Mouse (Mus musculus): ENCODE measurements around the gene Aldh1a7. TPM values are rescaled to one million over a fixed set of nuclear protein-coding genes. Genes with fewer than 3 reads are reported as not detected.

Aldh1a7 gene
- total RNA-seq (2021), result 1 to 10 TPM; 1.6 to 2.5 TPM
- long read RNA-seq, experiment 1, partial matches to known transcripts, result 0 of 4 reads
- long read RNA-seq, experiment 1, other reads (novel, unspliced or antisense), result 2 of 4 reads
- long read RNA-seq, experiment 2, partial matches to known transcripts, result 0 of 1 reads
- long read RNA-seq, experiment 2, other reads (novel, unspliced or antisense), result 1 of 1 reads

GRCm38 (mm10) chr19:20727381-20727780 lies at the start of gene Aldh1a7:
Aldh1a7 (minus strand) TSS chr19:20727562.
- intact Hi-C loops (cut with DNase I), result loop anchor here (10.0 kb wide), 2 partner anchors 193 to 363 kb away; no protein-coding TSS in a partner anchor
- no peak for DNase-seq (ENCODE audit: low spot score in 2 of 2)

DNA sequence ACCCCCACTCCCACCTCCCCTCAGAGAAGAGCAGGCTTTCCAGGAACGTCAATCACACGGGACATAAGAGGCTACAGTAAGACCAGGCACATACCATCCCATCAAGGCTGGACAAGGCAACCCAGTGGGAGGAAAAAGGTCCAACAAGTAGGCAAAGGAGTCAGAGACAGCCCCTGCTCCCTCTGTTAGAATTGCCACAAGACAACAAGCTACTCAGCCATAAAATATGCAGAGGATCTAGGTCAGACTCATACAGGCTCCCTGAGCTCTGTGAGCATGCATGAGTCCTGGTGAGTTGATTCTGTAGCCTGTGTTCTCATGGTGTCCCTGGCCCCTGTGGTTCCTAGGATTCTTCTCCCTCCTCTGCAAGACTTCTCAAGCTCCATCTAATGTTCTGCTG lies 48.3 kb upstream of the Aldh1a7 start:
- intact Hi-C loops (cut with DNase I), result no loop called here
- DNase-seq (ENCODE audit: low spot score in 2 of 2), result no peak

GRCm38 (mm10) chr19:20773941-20774340 lies 46.6 kb upstream of the Aldh1a7 start:
- no peak for DNase-seq (ENCODE audit: low spot score in 2 of 2)

DNA sequence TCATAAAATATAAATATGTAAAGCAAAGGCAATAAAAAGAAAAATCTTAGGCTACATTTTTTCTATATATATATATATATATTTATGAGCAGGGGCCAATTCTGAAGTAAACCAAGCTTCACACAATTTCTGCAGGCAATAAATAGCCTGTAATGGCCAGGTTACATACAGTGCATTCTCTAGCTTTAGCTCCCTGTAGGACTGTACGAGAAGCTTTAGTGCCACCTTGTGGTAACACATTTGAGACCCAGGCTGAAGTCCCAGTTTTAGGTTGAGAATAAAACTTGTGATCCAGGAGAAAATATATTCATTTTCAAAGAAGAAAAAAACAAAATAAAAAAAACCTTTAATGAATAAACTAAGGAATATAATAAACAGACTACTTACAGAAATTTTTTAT lies 36.9 kb upstream of the Aldh1a7 start:
- intact Hi-C loops (cut with DNase I), result loop anchor here (10.0 kb wide), 2 partner anchors 319 to 399 kb away; no protein-coding TSS in a partner anchor
- peak; percentile 59 to 66 for DNase-seq (ENCODE audit: low spot score in 2 of 2)

More at GRCm38 (mm10) chr19:20773941-20774340, 46.6 kb upstream of the Aldh1a7 start:
- intact Hi-C loops (cut with DNase I), result no loop called here

- DNase-seq (ENCODE audit: low spot score in 2 of 2), result no peak
Measured at GRCm38 (mm10) chr19:20761675-20762426, 34.5 kb upstream of the Aldh1a7 start.

DNA sequence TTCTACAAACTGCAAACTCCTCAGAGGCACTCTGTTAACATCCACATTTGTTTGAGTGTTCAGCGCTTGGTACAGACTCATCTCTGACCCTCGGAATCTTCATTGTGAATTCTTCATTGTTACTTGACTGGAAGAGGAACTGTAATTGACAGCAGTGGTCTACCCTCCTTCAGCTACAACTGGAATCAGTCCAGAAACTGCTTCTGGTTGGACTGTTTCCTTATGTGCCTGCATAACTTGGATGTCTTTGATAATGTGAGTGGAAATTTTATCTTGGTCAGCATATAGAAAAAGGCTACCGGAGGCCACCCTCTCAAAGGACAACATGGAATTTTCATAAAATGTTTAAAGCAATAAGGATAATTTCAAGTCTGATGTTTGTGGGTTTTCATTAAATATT lies 33.8 kb upstream of the Aldh1a7 start:
- DNase-seq (ENCODE audit: low spot score in 2 of 2), result no peak
- intact Hi-C loops (cut with DNase I), result loop anchor here (10.0 kb wide), 2 partner anchors 316 to 396 kb away; no protein-coding TSS in a partner anchor

More at GRCm38 (mm10) chr19:20761675-20762426, 34.5 kb upstream of the Aldh1a7 start:
- intact Hi-C loops (cut with DNase I), result loop anchor here (10.0 kb wide), 2 partner anchors 317 to 397 kb away; no protein-coding TSS in a partner anchor

DNA sequence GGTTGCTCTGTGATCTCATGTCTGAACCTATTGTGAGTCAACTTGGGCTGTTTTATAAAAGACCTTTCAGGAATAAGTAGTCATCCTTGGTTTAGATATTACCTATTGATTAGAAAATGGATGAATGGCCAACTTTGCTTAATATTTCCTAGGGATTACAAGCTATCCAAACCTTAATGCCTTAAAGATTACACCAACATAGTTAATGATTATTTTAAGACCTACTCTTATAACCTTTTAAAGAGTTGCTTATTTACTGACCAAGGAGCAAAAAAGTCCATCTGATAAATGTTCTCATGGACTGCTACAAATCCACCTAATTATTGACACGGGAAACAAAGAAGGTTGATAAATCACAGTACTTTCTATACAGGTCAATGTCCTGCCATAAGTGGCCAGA lies 17.3 kb upstream of the Aldh1a7 start:
- DNase-seq (ENCODE audit: low spot score in 2 of 2), result no peak
- intact Hi-C loops (cut with DNase I), result no loop called here

DNA sequence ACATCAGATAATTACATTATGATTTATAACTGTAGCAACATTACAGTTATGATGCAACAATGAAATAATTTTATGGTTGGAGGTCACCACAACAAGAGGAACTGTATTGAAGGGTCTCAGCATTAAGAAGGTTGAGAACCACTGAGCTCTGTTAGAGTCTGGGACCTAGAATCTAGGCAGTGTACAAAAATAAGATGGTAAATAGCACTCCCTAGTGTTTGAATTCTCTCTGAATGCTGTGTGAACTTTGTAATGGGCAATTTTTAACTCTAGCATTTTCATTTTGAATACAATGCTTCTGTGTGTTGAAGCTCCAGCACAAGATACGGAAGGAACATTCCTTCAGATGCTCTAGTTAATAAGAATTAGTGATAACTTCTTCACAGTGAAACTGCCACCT lies 916 bp upstream of the Aldh1a7 start:
- peak in 1 of 2 experiments; percentile 25 for DNase-seq (ENCODE audit: low spot score in 2 of 2)
- intact Hi-C loops (cut with DNase I), result loop anchor here (10.0 kb wide), 2 partner anchors 193 to 363 kb away; no protein-coding TSS in a partner anchor

GRCm38 (mm10) chr19:20722913-20723312 lies 4.4 kb downstream of the Aldh1a7 start:
- intact Hi-C loops (cut with DNase I), result loop anchor here (5.0 to 10.0 kb wide), 3 partner anchors 188 to 358 kb away; no protein-coding TSS in a partner anchor

DNA sequence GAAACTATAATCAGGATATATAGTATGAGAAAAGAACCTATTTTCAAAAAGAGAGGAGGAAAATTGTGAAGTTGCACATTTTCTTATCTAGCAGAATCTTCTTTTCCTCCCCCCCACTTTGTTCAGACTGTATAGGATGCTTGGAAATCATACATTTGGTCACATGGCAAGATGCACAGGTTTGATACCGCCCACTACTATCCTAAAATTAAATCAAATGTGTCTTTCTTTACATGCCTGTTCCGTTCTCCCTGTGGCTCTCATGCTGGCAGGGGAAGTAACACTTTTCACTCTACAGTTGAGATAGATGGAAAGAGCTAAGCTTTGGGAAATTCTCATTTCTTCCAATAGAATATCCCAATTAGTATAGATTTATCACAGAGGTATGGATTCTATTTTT lies 7.1 kb downstream of the Aldh1a7 start:
- peak in 1 of 2 experiments; percentile 49 for DNase-seq (ENCODE audit: low spot score in 2 of 2)
- intact Hi-C loops (cut with DNase I), result loop anchor here (5.0 to 10.0 kb wide), 3 partner anchors 185 to 355 kb away; no protein-coding TSS in a partner anchor

More at GRCm38 (mm10) chr19:20722913-20723312, 4.4 kb downstream of the Aldh1a7 start:
- no peak for DNase-seq (ENCODE audit: low spot score in 2 of 2)

DNA sequence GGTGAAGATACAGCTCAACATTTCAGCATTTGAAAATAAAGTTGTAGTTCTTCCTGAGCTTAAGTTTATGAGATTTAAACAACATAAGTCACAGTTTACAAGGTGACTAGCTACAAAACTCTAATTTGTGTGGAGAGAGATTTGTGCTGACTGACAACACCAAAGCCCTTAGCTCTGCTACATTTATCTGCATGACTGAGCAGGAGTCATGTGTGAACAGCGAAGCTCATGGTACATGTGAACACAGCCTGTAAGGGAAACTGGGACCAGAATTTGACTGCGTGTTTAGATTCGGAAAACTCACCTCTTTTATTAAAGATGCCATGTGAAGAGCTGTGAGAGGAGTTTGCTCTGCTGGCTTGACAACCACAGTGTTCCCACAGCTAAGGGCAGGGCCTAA lies 11.7 kb downstream of the Aldh1a7 start:
- DNase-seq (ENCODE audit: low spot score in 2 of 2), result no peak
- intact Hi-C loops (cut with DNase I), result no loop called here

GRCm38 (mm10) chr19:20715093-20715492 lies 12.3 kb downstream of the Aldh1a7 start:
- DNase-seq (ENCODE audit: low spot score in 2 of 2), result no peak

GRCm38 (mm10) chr19:20714543-20714942 lies 12.8 kb downstream of the Aldh1a7 start:
- intact Hi-C loops (cut with DNase I), result no loop called here
- no peak for DNase-seq (ENCODE audit: low spot score in 2 of 2)

More at GRCm38 (mm10) chr19:20715093-20715492, 12.3 kb downstream of the Aldh1a7 start:
- intact Hi-C loops (cut with DNase I), result no loop called here

GRCm38 (mm10) chr19:20707159-20707558 lies 20.2 kb downstream of the Aldh1a7 start:
- intact Hi-C loops (cut with DNase I), result no loop called here
- DNase-seq (ENCODE audit: low spot score in 2 of 2), result no peak

DNA sequence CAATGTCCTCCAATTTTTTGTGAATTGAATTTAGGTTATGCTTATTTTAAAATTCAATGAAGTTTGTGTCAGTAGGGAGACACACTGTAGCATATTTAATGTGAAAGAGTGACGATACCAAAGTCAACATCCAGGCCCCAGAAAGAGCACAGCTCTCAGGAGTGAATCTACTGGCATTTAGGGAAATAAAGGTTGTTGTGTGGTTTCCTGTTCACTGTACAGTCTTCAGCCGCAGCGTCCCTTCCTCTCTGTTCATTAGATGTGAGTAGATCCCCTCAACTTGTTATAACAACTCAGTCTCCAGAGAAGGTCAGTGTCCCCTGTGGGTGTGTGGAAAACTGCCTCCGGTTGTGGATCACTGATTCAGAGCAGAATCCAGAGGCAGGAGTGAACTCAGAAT lies 20.6 kb downstream of the Aldh1a7 start:
- intact Hi-C loops (cut with DNase I), result no loop called here
- no peak for DNase-seq (ENCODE audit: low spot score in 2 of 2)

GRCm38 (mm10) chr19:20702074-20702473 lies 25.3 kb downstream of the Aldh1a7 start:
- DNase-seq (ENCODE audit: low spot score in 2 of 2), result no peak
- intact Hi-C loops (cut with DNase I), result no loop called here

- DNase-seq (ENCODE audit: low spot score in 2 of 2), result no peak
- intact Hi-C loops (cut with DNase I), result no loop called here
Measured at GRCm38 (mm10) chr19:20677697-20678355, 49.5 kb downstream of the Aldh1a7 start.

GRCm38 (mm10) chr19:20654141-20654873 lies 73.1 kb downstream of the Aldh1a7 start:
- DNase-seq (ENCODE audit: low spot score in 2 of 2), result no peak
- intact Hi-C loops (cut with DNase I), result no loop called here

- intact Hi-C loops (cut with DNase I), result no loop called here
- no peak for DNase-seq (ENCODE audit: low spot score in 2 of 2)
Measured at GRCm38 (mm10) chr19:20653082-20653676, 74.2 kb downstream of the Aldh1a7 start.

All from left cerebral cortex, postnatal 14 days (tissue).